Mouse (Mus musculus) limb, embryonic 14.5 days (tissue): Measurements from ENCODE around the gene Bicra. TPM values are rescaled to one million over a fixed set of nuclear protein-coding genes. Genes with fewer than 3 reads are reported as not detected.

Source experiments
- ATAC-seq: fragments of 200-750 bp; cut with Nextera tagmentation; 2 replicates; pipeline ENCODE4 v1.8.0; 2017; ENCODE audit warnings: low read depth, moderate number of reproducible peaks, moderate TSS enrichment; ENCODE audit not compliant: low FRiP score
- DNase-seq: peaks from one replicate; pipeline ENCODE4 v3.0.0-alpha.2; 2015; ENCODE audit warnings: low spot score
- H3K27ac ChIP-seq: fragments of 300-500 bp; sonication (generic); replicated peaks from 2 replicates; pipeline ENCODE4 v1.5.1; 2014; ENCODE audit warnings: low read depth, mild to moderate bottlenecking, low read length, moderate library complexity, mixed read lengths
- H3K27me3 ChIP-seq: fragments of 300-500 bp; sonication (generic); 2 replicates; pipeline ENCODE4 v1.6.1; 2014; ENCODE audit warnings: low read length, mixed read lengths; ENCODE audit not compliant: control insufficient read depth, insufficient read depth
- H3K36me3 ChIP-seq: fragments of 300-500 bp; sonication (generic); 2 replicates; pipeline ENCODE4 v1.6.1; 2014; ENCODE audit warnings: mild to moderate bottlenecking, low read length, moderate library complexity, mixed read lengths; ENCODE audit not compliant: control insufficient read depth, insufficient read depth
- H3K4me1 ChIP-seq: fragments of 300-500 bp; sonication (generic); 2 replicates; pipeline ENCODE4 v1.6.1; 2014; ENCODE audit warnings: antibody characterized with exemption, low read length, mixed read lengths; ENCODE audit not compliant: control insufficient read depth, insufficient read depth
- H3K4me2 ChIP-seq: fragments of 300-500 bp; sonication (generic); replicated peaks from 2 replicates; pipeline ENCODE4 v1.6.1; 2014; ENCODE audit warnings: low read depth, mild to moderate bottlenecking, low read length, moderate library complexity; ENCODE audit not compliant: severe bottlenecking
- H3K4me3 ChIP-seq: fragments of 300-500 bp; sonication (generic); replicated peaks from 2 replicates; pipeline ENCODE4 v1.5.1; 2014; ENCODE audit warnings: low read length
- H3K9ac ChIP-seq: fragments of 300-500 bp; sonication (generic); 2 replicates; pipeline ENCODE4 v1.6.1; 2014; ENCODE audit warnings: mild to moderate bottlenecking, low read depth, low read length, moderate library complexity; ENCODE audit not compliant: severe bottlenecking
- H3K9me3 ChIP-seq: fragments of 300-500 bp; sonication (generic); 2 replicates; pipeline ENCODE4 v1.6.1; 2016; ENCODE audit warnings: low read length; ENCODE audit not compliant: control insufficient read depth
- POLR2A ChIP-seq: fragments of 200-500 bp; IDR thresholded peaks from 2 replicates; pipeline ENCODE4 v1.8.0; 2012; ENCODE audit warnings: inconsistent platforms, mild to moderate bottlenecking, moderate library complexity, borderline replicate concordance; ENCODE audit not compliant: insufficient read depth, insufficient read length; ENCODE audit errors: extremely low read depth
- WGBS: fragments of 180-500 bp; shearing (Covaris S2); extraction: QIAGEN DNeasy Blood & Tissue Kit; methylation state at CpG from one replicate; pipeline ENCODE4 v1.1.7; 2014; 5-methylcytosine and 5-hydroxymethylcytosine counted together
- polyA plus RNA-seq, 2 experiments: library from polyadenylated mRNA; depleted of rRNA in 1 of 2; stranded (reverse) in 1 of 2; unstranded in 1 of 2; fragments of >200 nt; fragmentation: Nextera tagmentation in 1 of 2; extraction: Ambion mirVana in 1 of 2; gene quantifications; 2 replicates each; pipeline versions ENCODE4 v1.2.1 to v1.2.3; 2012 to 2014

The Bicra gene
- polyA plus RNA-seq, 2 experiments: 8.6 to 20.1 TPM

GRCm38 (mm10) chr7:16051883-16052595 is 4.3 kb upstream of the Bicra start:
- H3K4me1 ChIP-seq: peaks cover 14% of the 10 kb centered on the region
- H3K4me3 ChIP-seq: peak overlapping the region; percentile 45
- peak overlapping the region; percentile 67 for H3K4me2 ChIP-seq
- WGBS: 5% methylated on average over 19 of the region's 19 CpGs
- TF ChIP-seq POLR2A: no peak
- H3K9ac ChIP-seq: peak overlapping the region; percentile 53
- no peaks in the 10 kb centered on the region for H3K27me3 ChIP-seq
- H3K27ac ChIP-seq: peak overlapping the region; percentile 78
- H3K36me3 ChIP-seq: no peaks in the 10 kb centered on the region
- ATAC-seq (no peak), DNase-seq (peak; percentile 84)
- no peaks in the 10 kb centered on the region for H3K9me3 ChIP-seq

- no peaks in the 10 kb centered on the region for H3K27me3 ChIP-seq
- H3K27ac ChIP-seq: no peak overlapping the region
- no peak overlapping the region for H3K4me2 ChIP-seq
- no peak overlapping the region for H3K9ac ChIP-seq
- TF ChIP-seq POLR2A: no peak
- no peak for ATAC-seq
- WGBS: 92% methylated on average over 3 of the region's 3 CpGs
- no peaks in the 10 kb centered on the region for H3K36me3 ChIP-seq
- no peak for DNase-seq
- H3K9me3 ChIP-seq: no peaks in the 10 kb centered on the region
- H3K4me1 ChIP-seq: peaks cover 19% of the 10 kb centered on the region
- H3K4me3 ChIP-seq: no peak overlapping the region
Observed at GRCm38 (mm10) chr7:16050600-16050999, 2.9 kb upstream of the Bicra start.

GRCm38 (mm10) chr7:16049576-16049915 is 1.8 kb upstream of the Bicra start:
- Histone ChIP-seq H3K27ac (no peak overlapping the region), H3K4me1 (peaks cover 28% of the 10 kb centered on the region), H3K4me2 (peak overlapping the region; percentile 87), H3K9me3 (no peaks in the 10 kb centered on the region), H3K36me3 (no peaks in the 10 kb centered on the region), H3K4me3 (peak overlapping the region; percentile 84), H3K27me3 (no peaks in the 10 kb centered on the region), H3K9ac (peak overlapping the region; percentile 81; the same call in 1 of the 2 replicates)
- no peak for TF ChIP-seq POLR2A
- DNase-seq (no peak), ATAC-seq (no peak)
- WGBS: 78% methylated on average over 7 of the region's 7 CpGs

GRCm38 (mm10) chr7:16048675-16049575 is 1.2 kb upstream of the Bicra start:
- TF ChIP-seq POLR2A: no peak
- Histone ChIP-seq H3K9me3 (no peaks in the 10 kb centered on the region), H3K4me1 (peaks cover 34% of the 10 kb centered on the region), H3K4me3 (peak overlapping the region; percentile 84), H3K36me3 (no peaks in the 10 kb centered on the region), H3K27ac (peak overlapping the region; percentile 78), H3K27me3 (no peaks in the 10 kb centered on the region), H3K4me2 (peak overlapping the region; percentile 87), H3K9ac (peak overlapping the region; percentile 81)
- ATAC-seq: no peak
- no peak for DNase-seq
- WGBS: 6% methylated on average over 36 of the region's 36 CpGs

- DNase-seq: peak; percentile 98
- H3K27me3 ChIP-seq: no peaks in the 10 kb centered on the region
- H3K36me3 ChIP-seq: no peaks in the 10 kb centered on the region
- H3K4me2 ChIP-seq: peak overlapping the region; percentile 87
- peak; percentile 82; the same call in 1 of the 2 replicates for TF ChIP-seq POLR2A
- H3K9me3 ChIP-seq: no peaks in the 10 kb centered on the region
- ATAC-seq: peak; percentile 89
- peak overlapping the region; percentile 97 for H3K9ac ChIP-seq
- peaks cover 41% of the 10 kb centered on the region for H3K4me1 ChIP-seq
- H3K4me3 ChIP-seq: peak overlapping the region; percentile 84
- under 1% methylated on average over 19 of the region's 20 CpGs for WGBS
- H3K27ac ChIP-seq: peak overlapping the region; percentile 98
Observed at GRCm38 (mm10) chr7:16048164-16048564, 443 bp upstream of the Bicra start.
